Mouse (Mus musculus) right cerebral cortex, adult 2 months (tissue): Measurements from ENCODE around the gene Farp1.

Experiments used
- DNase-seq, 2 experiments: peaks; one replicate each; pipeline ENCODE4 v3.0.0; 2021 to 2022; ENCODE audit warnings: low spot score in 2 of 2

Farp1 gene

DNA sequence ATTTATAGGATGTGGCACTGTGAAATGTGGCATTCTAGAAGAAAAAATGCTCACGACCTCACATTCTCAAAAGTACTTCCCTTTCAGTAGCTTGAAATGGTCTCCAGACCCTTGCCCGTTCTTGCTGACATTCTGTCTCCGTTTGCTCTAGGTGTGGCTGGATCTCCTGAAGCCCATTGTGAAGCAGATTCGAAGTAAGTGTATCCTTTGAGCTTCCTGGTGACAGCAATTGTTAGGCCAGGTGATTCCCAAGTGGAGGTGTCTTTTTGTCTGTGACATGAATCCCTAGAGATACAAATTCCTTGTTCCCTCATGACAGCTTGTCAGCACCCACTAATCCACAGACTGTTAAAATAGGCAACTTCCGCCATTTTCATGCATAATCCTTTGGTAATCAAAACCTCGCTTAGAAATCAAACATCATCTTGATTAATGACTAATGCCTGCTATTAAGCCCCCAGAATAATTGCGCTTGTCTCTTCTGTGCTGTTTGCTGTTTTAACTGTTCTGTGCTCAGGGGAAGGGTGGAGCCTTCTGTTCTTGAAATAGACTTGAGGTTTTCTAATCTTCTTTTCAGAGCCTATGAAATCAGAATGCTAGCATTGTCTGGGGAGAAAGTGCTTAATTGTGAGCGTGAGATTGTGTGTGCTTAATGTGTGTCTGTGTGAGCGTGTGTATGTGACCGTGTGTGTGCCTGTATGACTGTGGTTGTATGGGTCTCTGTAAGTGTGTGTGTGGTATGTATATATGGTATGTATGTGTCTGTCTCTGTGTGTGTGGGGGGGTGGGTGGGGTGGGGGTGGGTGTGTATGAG lies 184.4 kb downstream of the Farp1 start:
- no peak for DNase-seq

DNA sequence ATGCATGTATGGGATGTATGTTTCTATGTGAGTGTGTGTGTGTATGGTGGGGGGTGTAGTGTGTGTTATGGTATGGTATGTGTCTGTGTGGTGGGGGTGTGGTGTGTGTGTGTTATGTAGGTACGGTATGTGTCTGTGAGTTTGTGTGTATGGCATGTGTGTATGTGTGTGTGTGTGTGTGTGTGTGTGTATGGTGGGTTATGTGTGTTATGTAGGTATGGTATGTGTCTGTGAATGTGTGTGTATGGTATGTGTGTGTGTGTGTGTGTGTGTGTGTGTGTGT lies 185.0 kb downstream of the Farp1 start:
- DNase-seq: no peak

GRCm38 (mm10) chr14:121220723-121221122 lies 185.7 kb downstream of the Farp1 start:
- peak in 1 of 2 experiments; percentile 56 for DNase-seq

DNA sequence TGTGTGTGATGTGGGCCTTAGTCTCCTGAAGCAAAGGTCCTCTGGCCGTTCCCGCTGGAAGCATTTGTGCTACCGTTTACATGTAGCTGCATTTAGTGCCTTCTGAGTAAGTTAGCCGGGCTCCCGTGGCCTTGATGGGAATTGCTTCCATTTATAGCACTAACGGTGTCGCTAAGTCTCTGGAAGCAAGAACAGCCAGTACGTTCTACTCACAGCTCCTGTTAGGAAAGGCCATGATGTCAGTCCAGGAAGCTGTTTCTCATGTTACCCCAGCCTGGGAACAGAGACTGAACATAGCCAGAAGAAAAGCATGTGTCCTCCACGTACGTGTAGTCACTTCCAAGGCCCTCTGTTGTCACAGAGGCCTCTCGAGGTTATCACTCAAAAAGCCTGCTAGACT lies 190.8 kb downstream of the Farp1 start:
- DNase-seq: no peak

- DNase-seq: no peak
Observed at GRCm38 (mm10) chr14:121229036-121229773, 194.2 kb downstream of the Farp1 start.

- no peak for DNase-seq
Observed at GRCm38 (mm10) chr14:121231232-121231631, 196.2 kb downstream of the Farp1 start.

- DNase-seq: no peak
Observed at GRCm38 (mm10) chr14:121234741-121235307, 199.8 kb downstream of the Farp1 start.

DNA sequence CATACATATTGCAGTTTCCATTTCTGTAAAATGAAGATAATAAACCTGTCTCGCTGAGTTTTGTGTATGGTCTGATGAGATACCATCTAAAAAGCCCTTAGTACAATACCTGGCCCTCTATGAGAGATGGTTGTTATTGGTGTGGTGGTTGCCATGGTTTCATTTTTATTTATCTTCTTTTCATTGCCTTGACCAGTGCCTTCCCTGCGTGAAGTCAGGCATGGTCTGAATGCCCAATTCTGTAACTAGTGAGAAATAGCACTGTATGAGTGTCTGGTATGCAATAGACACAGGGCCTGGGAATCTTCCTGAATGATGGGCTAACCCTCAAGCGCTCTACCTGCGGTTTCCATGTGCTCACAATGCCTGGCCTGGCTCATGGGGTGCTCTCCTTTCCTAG lies 201.7 kb downstream of the Farp1 start:
- DNase-seq: no peak

DNA sequence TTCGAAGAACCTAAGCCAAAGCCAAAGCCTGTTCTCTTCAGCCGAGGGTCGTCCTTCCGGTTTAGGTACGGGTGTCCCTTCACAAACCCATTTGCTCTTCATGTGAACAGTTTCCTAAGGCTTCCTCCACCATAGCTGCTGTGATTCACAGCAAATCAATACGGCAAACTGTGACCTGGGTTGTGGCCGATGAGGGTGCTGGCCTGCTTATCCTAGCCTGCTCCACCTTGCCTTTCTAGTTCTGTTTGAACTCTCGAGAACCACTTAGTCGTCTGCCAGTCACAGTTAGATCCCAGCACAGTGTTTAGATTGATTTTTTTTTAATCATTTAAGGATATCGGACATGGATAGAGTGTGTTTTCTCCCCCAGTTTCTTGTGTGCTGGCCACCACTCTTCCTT lies 203.7 kb downstream of the Farp1 start:
- DNase-seq: no peak

- no peak for DNase-seq
Observed at GRCm38 (mm10) chr14:121239386-121239785, 204.4 kb downstream of the Farp1 start.

DNA sequence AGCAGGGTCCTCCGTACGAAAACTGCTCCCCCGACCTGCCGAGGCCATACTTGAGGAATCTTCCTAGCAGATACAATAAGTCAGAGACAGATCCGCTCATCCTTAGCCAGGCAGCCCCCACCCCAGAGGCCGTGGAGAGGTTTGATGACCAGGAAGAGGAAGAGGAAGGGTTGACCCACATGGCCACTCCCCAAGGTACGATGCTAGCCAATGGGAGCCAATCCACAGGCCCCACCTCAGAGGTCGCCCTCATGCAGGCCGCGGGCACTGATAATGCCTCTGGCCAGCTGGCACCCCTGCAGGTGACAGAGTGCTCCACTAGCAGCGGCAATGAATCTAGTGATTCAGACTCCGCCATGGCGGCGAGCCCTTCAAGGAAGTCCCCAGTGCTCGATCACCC lies 209.1 kb downstream of the Farp1 start:
- DNase-seq: no peak

- peak in 1 of 2 experiments; percentile 43 for DNase-seq
Observed at GRCm38 (mm10) chr14:121246048-121246731, 211.2 kb downstream of the Farp1 start.

GRCm38 (mm10) chr14:121247287-121247686 lies 212.3 kb downstream of the Farp1 start:
- no peak for DNase-seq

DNA sequence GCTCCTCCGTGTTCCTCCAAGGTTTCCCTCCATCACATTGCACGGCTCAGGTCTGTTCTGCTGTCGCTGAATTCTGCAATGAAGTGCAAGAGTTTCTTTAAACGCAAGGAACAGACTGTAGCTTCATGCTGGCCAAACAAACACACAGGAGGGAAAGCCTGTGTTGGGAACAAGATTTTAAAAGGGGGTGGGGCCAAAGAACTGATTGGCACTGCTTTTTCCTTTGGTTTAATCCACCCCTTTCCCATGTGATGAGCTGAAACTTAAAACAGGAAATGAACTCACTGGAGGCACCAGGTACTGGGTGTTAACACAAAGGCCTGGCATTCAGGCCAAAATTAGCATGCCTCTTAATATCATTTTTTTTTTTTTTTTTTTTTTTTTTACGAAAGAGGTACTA lies 213.3 kb downstream of the Farp1 start:
- DNase-seq: no peak

GRCm38 (mm10) chr14:121251099-121251498 lies 216.1 kb downstream of the Farp1 start:
- DNase-seq: no peak

- DNase-seq: no peak
Observed at GRCm38 (mm10) chr14:121251708-121252107, 216.7 kb downstream of the Farp1 start.

DNA sequence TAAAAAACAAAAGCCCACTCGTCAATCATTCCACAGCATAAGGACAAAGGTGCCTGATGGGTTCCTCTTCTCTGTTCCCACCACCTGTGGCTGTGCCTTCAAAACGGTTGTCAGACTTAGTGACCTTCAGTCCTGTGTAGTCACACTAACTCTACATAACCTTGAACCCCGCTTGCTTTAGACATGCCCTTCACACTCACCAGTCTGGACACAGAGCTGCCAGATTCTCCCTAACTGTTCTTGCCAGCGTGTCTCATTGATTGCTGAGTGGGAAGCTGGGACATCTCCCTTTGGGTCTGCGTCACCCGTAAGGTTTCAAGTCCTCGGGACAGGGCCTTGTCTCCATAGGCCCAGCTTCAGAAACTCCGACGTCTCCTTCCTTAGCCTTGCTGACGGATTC lies 217.5 kb downstream of the Farp1 start:
- DNase-seq: no peak

- DNase-seq: no peak
Observed at GRCm38 (mm10) chr14:121254869-121255268, 219.9 kb downstream of the Farp1 start.

GRCm38 (mm10) chr14:121255469-121255868 lies 220.5 kb downstream of the Farp1 start:
- no peak for DNase-seq

- DNase-seq: no peak
Observed at GRCm38 (mm10) chr14:121256896-121257295, 221.9 kb downstream of the Farp1 start.

DNA sequence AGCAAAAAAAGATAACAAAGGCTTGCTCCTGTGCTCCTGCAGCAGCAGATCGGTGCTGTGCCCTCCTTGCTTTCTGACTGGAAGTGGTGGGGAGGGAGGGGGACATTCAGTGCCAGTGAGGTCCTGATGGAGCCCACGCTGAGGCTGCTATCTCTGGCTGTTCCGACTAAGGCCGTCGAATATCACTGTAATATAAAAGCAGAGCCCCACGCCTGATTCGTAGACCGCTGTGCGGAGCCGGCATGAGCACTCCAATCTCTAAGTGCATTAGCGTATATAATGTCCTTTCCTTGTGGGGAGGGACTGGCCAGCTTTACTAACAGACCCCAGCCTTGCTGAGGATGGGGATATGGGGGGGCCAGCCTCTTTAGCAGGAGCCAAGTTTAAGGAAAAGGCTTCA lies 224.3 kb downstream of the Farp1 start:
- no peak for DNase-seq

DNA sequence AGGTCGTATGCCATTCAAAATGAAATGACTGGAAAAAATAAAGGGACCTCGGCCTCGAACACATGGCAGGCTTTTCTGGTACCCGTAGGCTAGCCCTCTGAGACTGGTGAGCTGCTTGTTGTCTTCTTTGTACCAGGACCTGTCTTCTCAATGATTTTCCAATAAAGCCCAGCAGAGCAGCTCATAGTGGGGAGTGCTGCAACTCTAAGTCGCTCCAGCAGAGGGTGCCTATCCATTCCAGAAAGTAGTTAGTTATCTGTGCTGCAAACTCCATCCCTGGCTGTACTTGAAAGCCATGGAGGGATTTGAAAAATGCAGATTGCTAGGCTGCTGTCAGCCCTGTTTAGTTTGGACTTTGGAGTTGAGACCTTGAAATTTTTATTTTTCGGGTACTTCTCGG lies 224.8 kb downstream of the Farp1 start:
- peak; percentile 74 to 78 for DNase-seq
